Mouse (Mus musculus): Measurements from ENCODE around the gene Gm4131. TPM values are rescaled to one million over a fixed set of nuclear protein-coding genes. Genes with fewer than 3 reads are reported as not detected.

Gene Gm4131
- total RNA-seq, 2 experiments from 2014 or later, result not detected

- no peak for DNase-seq (ENCODE audit: low spot score in 2 of 2)
These were observed 16.6 kb downstream of the Gm4131 start for GRCm38 (mm10) chr14:62550121-62550520.

- peak; percentile 11 to 55 for DNase-seq (ENCODE audit: low spot score in 2 of 2)
These were observed 20.0 kb downstream of the Gm4131 start for GRCm38 (mm10) chr14:62546746-62547145.

DNA sequence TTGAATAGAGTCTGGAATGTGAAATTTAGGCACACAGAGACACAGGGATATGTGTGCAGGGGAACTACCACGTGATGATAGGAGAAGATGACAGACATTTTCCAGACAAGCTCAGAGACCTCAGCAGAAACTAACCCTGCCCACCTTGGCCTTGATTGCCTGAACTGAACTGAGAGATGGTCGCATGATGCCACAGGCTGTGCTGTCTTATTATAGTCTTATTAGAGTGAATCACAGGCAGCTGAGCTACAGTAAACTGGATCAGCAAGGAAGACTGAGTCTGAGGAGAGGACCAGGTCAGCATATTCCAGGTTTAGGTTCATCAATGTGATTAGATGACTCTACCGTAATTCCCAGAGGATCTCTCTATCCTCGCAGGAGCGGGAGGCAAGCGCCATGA lies 20.4 kb downstream of the Gm4131 start:
- DNase-seq (ENCODE audit: low spot score in 2 of 2), result no peak

DNA sequence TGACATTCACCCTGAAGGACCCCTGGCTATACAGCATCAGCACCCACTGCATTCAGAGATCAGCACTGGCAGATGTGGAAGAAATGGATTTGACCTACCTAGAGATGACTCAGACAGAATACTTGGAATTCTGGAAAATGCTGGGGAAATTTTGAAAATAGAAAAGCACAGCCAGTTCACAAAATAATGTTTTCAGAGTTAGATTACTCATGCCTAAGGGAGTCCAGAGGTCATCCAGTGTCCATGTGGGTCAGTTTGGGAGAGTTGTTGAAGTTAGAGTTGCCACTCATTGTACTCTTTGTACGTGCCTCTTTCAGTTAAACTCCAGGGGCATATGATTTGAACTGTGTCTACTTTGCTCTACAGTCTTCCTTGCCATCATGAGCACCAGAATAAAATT lies 25.0 kb downstream of the Gm4131 start:
- DNase-seq (ENCODE audit: low spot score in 2 of 2), result no peak

DNA sequence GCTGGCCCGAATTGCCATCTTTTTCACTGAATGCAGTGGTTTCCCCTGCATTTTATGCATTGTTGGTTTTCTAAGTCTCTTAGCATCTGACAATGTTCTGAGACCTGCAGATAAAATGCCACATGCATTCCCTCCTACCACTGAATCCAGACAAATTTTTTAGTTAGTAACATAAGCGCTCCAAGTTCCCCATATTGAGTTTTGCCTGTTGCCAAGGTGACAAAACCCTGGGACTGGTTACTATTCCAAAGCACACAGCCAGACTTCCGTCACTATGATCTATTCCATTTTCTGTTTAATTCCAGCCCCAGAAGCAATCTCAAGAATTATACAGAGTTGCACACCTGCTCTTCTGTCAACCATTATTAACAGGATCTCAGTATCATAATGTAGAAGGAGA lies 26.9 kb downstream of the Gm4131 start:
- peak; percentile 48 to 77 for DNase-seq (ENCODE audit: low spot score in 2 of 2)

DNA sequence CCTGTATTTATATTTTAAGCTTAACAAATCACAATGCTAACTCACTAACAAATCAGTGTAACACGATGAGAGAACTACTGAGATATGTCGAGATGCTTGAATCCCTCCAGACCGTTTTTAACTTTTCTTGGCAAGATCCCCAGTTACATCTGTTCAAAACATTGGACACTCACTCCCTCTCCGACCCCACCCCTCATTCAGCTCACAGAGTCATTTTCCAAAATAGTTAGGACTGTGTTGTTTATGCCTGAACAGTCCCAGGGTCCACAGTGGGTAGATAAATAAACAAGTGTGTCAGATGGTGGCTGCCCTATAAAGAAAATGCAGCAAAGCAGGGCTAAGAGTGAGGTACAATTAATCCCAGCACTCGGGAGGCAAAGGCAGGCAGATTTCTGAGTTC lies 29.7 kb downstream of the Gm4131 start:
- no peak for DNase-seq (ENCODE audit: low spot score in 2 of 2)

GRCm38 (mm10) chr14:62536127-62536526 lies 30.6 kb downstream of the Gm4131 start:
- DNase-seq (ENCODE audit: low spot score in 2 of 2), result no peak

DNA sequence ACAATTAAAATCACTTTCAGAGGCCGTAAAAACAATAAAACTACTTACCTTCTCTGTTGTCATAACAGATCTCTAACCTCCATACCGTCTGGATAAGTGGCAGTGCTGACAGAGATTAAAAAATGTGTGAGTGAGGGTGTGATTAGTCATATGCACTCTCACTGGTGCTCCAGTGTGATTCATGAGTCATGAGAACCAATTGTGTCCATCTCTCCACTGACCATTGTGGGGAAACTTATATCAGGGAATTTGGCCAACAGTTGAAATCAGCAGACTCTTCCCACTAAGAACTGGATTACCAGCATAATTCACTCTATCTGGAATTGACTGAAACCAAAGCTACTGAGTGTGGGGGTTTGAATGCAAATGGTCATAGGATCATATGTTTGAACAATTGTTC lies 35.8 kb downstream of the Gm4131 start:
- no peak for DNase-seq (ENCODE audit: low spot score in 2 of 2)

DNA sequence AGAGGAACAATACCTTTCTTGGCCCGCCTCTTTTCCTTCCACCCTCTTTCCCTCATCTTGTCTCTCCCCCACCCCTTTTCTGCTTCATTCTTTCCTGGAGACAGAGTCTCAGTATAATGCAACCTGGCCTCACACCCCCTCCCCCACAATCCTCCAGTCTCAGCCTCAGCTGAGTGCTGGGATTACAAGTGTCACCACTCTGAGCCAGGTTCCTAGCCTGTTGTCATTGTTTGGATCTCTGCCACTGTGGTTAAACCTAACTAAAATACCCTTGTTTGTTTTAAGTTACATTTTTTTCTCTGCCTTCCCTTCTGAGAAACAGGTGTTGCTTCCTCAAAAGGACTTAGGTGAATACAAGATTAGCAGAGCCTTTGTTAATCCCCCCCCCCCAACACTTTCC lies 53.9 kb downstream of the Gm4131 start:
- no peak for DNase-seq (ENCODE audit: low spot score in 2 of 2)

GRCm38 (mm10) chr14:62509350-62509749 lies 57.4 kb downstream of the Gm4131 start:
- peak in 1 of 2 experiments; percentile 33 for DNase-seq (ENCODE audit: low spot score in 2 of 2)

DNA sequence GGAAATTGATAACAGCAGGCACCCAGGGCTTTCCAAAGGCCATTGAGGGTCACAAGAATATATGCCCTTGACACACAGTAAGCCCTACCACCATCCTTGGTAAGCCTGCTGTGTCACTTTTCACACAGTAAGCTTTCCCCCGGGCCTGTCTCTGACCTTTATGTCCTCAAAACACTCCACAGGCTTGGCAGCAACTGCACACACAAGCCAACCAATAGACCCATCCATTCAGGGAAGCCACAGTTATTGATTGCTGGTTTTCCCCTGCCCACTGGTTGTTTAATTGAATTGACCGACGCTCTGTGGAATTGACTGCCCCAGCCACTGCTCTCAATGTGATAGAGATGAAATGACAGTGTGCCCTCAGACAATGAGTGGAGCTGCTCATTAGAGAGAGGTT lies 60.5 kb downstream of the Gm4131 start:
- no peak for DNase-seq (ENCODE audit: low spot score in 2 of 2)

GRCm38 (mm10) chr14:62497391-62497790 lies 69.3 kb downstream of the Gm4131 start:
- DNase-seq (ENCODE audit: low spot score in 2 of 2), result no peak

DNA sequence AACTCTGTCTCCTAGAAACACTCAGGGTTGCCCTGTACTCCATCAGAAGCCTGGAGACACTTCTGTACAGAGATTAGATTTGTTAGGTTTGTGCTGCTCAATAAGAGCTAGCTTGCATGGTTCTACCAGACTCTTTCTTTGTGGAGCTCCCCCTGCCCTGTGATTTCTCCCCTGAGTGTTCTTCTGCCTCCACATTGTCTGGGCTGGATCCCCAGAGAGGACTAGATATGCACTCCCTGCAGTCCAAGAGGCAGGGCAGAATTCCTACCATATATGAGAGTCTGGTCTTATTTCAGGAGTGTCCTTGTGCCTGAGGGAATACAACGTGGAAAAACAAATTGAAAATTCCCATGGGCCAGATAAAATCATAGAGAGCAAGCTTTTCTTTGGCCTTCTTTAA lies 70.2 kb downstream of the Gm4131 start:
- DNase-seq (ENCODE audit: low spot score in 2 of 2), result no peak

DNA sequence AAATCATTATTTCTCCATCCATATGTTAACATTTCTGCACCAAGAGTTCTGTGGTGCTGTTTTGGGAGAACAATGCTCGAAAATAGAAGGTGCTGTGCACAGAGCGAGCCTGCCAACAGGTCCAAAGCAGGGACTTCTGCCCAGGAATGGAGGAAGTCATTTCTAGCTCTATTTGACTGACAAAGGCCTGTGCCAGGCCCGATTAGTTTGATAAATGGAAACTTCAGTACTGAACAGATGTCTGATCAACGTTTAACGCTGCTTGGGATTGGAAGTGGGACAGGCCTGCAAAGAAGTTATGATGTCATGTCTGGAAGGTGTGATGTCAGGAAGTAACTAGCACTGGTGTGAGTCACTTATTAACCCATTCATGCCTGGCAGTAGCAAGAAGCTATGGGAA lies 73.3 kb downstream of the Gm4131 start:
- peak in 1 of 2 experiments; percentile 62 for DNase-seq (ENCODE audit: low spot score in 2 of 2)

GRCm38 (mm10) chr14:62492196-62492850 lies 74.4 kb downstream of the Gm4131 start:
- peak; percentile 65 to 83 for DNase-seq (ENCODE audit: low spot score in 2 of 2)

- DNase-seq (ENCODE audit: low spot score in 2 of 2), result no peak
These were observed 78.5 kb downstream of the Gm4131 start for GRCm38 (mm10) chr14:62488270-62488669.

GRCm38 (mm10) chr14:62481381-62481780 lies 85.3 kb downstream of the Gm4131 start:
- no peak for DNase-seq (ENCODE audit: low spot score in 2 of 2)

DNA sequence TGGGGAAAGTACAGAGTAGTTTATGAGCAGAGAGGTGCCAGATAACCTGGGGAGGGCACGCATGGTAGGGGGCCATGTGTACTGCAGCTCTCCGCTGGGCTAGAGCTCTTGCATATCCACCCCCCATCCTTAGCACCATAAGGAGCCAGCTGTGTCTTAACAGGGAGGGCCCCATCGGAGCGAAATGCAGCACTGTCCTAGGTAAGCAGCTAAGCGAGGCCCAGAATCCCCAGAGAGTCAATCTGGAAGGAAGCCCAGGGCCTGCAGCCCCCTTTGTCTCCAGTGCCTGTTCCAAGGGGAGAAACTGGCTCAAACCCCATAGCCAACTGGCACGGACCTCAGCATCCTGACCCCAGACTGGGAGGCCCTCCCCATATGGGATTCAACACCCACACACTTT lies 87.3 kb downstream of the Gm4131 start:
- DNase-seq (ENCODE audit: low spot score in 2 of 2), result no peak

DNA sequence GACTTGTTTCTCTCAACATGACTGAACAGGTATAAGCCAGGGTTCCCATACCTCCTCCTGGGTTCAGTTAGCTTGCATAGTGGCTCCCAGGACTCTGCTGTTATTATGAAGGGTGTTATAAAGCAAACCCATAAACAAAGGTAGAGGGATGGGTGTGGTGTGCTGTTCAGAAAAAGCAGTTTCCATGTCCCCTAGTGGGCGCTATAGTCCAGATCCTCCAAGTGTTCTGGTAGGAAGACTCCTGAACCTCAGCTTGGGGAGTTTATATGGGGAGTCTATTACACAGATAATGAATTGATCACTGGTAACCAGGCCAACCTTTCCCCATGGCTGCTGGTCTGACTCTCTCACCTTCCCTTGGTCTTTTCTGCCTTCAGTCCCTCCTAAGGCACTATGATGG lies 92.2 kb downstream of the Gm4131 start:
- no peak for DNase-seq (ENCODE audit: low spot score in 2 of 2)

DNA sequence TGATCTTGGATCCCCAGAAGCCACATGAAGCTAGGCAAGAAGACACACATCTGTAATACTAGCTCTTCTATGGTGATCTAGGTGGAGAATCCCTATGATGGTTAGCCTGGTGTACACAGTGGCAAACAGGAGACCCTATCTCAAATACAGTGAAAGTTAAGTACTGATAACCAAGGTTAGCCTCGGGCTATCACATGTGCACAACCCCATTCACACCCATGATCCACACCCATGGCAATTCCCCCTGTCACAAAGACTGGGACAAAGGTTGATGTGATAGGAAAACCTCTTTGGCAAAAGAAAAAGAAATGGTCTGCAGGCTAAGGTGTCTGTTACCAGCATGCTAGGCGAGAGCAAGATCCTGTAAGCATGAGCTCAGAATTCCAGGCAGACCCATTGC lies 94.7 kb downstream of the Gm4131 start:
- no peak for DNase-seq (ENCODE audit: low spot score in 2 of 2)

- DNase-seq (ENCODE audit: low spot score in 2 of 2), result no peak
These were observed 98.0 kb downstream of the Gm4131 start for GRCm38 (mm10) chr14:62468753-62469125.

- no peak for DNase-seq (ENCODE audit: low spot score in 2 of 2)
These were observed 98.5 kb downstream of the Gm4131 start for GRCm38 (mm10) chr14:62468119-62468752.

DNA sequence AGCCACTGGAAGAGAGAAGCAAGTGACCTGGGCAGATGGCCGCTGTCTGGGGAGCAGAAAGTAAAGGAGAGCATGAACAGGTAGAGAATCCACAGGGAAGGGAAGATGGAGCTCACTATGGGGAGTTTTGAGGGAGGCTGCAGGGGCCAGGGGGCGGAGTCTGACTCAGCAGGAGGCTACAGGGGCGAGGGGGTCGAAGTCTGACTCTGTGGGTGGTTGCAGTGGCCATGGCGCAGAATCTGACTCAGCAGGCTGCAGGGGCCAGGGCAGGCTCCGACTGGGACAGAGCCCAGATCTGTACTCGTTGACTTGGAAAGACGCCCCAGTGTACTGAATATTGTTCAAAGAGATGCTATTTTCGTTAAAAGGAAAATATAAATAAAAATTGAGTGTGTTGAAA lies 101.8 kb downstream of the Gm4131 start:
- DNase-seq (ENCODE audit: low spot score in 2 of 2), result peak in 1 of 2 experiments; percentile 34
